Comparison of ENCODE assay signal across 12 mouse cellular contexts in the genomic region with DNA sequence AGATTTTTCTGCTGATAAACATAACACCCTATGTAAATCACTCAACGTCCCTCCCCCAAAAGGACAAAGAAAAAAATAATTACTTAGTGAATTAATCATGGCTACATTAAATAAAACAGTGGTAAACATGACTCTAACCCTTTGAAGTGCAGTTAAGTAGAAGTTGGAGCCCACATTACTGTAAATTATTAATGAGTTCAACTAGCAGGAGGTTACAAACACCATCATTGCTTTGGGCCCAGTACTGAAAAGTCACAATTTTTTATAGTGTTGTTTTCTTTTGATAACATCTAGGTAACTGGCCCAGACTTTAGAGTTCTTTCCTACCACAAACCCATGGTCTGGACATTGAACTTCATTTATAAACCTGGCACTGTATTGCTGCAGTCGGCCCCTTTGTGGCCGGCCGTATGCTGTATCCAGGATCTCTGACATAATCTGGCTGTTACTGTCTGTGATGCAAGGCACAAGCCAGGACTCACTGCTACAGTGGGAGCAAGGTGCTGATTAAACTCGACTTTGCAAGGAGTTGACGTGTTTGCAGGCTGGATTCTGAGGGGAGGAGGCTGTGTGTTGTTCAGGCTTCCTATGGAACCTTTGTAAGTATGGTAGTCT.
"Had no signal": no experiment of that assay in that cellular context is flagged by ENCODE, and none has a peak within 500 bp of the region (broad histone marks: within the 10 kb centered on the region; RNA-seq: fewer than 3 reads in every experiment).

No protein-coding gene starts in this region.

- ATAC-seq: hindbrain, postnatal 0 days; lung, postnatal 0 days; midbrain, embryonic 13.5 days had no signal

- DNase-seq: liver; lung, adult 2 months; lung, postnatal 36 days; right cerebral cortex, postnatal 4 days; spleen, adult 18-20 months; thymus, adult 18-20 months; thymus, postnatal 14 days had no signal

- H3K27me3 ChIP-seq: limb, embryonic 12.5 days; liver, embryonic 15.5 days; midbrain, embryonic 13.5 days had no signal
